Mouse (Mus musculus): Measurements from ENCODE around the gene Clint1.

DNA sequence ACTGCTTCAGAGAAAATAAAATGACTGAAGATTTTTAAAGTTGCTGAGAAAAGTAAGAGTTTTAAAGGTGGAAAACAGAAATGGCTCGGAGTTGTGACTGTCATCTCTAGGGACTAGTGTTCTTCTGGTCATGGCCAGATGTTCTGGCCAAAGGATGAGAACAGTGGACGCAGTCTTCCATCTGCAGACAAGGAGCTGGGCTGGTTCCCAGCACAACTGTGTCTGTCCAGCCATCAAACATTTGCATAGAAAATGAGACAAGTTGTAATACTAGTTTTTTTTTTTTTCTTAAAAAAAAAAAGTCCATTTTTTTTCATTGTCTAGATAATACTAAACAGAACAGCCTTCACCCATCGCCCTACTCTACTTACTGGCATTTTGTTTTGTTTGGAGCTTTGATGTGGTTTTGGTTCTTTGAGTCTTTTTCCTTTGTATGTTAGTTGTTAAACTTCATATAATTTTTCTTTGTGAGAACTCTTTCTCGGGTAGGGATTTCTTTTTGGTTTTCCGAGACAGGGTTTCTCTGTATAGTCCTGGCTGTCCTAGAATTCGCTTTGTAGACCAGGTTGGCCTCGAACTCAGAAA, 23.6 kb downstream of the Clint1 start:
- no peak for TF ChIP-seq CTCF (IDR thresholded peaks at IDR 0.05)
- TF ChIP-seq EP300 (IDR thresholded peaks at IDR 0.05), result no peak
